Mouse (Mus musculus): Measurements from ENCODE around the gene Gapdh. TPM values are rescaled to one million over a fixed set of nuclear protein-coding genes. Genes with fewer than 3 reads are reported as not detected.

The Gapdh gene
- polyA plus RNA-seq, 1 experiment from 2014 or later = 2,408 TPM

- Histone ChIP-seq H3K4me2 (ENCODE audit: low read length) (no peak overlapping the region), H3K4me1 (replicated peaks; ENCODE audit: control insufficient read depth, insufficient read depth, low read length) (peaks cover 8% of the 10 kb centered on the region; the same call in 1 of the 2 replicates), H3K4me3 (ENCODE audit: low read depth, low read length) (no peak overlapping the region), H3K9ac (ENCODE audit: low read length) (no peak overlapping the region), H3K27me3 (replicated peaks; ENCODE audit: control insufficient read depth, insufficient read depth, low read length) (no peaks in the 10 kb centered on the region), H3K27ac (ENCODE audit: low read depth) (no peak overlapping the region), H3K36me3 (ENCODE audit: control insufficient read depth, insufficient read depth, low read length) (peaks cover 20% of the 10 kb centered on the region), H3K9me3 (ENCODE audit: control insufficient read depth, low read length) (no peaks in the 10 kb centered on the region)
- no peak for ATAC-seq (replicated peaks; ENCODE audit: low FRiP score, low TSS enrichment, low read depth)
- 27% methylated on average over 1 of the region's 1 CpGs for WGBS
- DNase-seq (ENCODE audit: low spot score) = no peak
Measured at GRCm38 (mm10) chr6:125195541-125196075, 29.3 kb upstream of the Gapdh start.

DNA sequence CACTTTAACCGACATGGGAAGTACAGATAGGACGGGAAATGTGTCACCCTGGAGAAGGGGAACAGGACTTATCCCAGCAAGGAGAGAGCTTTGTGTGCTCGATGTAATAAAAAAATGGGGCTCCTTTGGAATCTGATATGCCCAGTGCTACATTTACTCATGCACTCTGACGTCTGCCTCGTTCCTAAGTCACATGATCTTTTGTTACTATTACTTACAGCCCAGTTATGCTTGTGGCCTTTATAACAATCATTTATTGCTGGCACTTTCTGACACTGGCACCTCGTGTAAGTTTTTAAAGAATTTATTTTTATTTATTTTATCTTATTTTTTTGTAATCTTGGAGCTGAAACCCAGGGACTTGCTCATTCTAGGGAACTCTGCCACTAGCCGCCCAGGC lies 27.1 kb upstream of the Gapdh start:
- no peak overlapping the region for H3K4me3 ChIP-seq (ENCODE audit: low read depth, low read length)
- peak overlapping the region; percentile 13; the same call in 1 of the 2 replicates for H3K4me2 ChIP-seq (ENCODE audit: low read length)
- no peaks in the 10 kb centered on the region for H3K27me3 ChIP-seq (replicated peaks; ENCODE audit: control insufficient read depth, insufficient read depth, low read length)
- H3K27ac ChIP-seq (ENCODE audit: low read depth) = no peak overlapping the region
- H3K36me3 ChIP-seq (ENCODE audit: control insufficient read depth, insufficient read depth, low read length) = peaks cover 34% of the 10 kb centered on the region
- ATAC-seq (replicated peaks; ENCODE audit: low FRiP score, low TSS enrichment, low read depth) (no peak), DNase-seq (ENCODE audit: low spot score) (no peak)
- H3K4me1 ChIP-seq (replicated peaks; ENCODE audit: control insufficient read depth, insufficient read depth, low read length) = peaks cover 8% of the 10 kb centered on the region; the same call in 1 of the 2 replicates
- no peak overlapping the region for H3K9ac ChIP-seq (ENCODE audit: low read length)
- WGBS = 77% methylated on average over 6 of the region's 7 CpGs
- no peaks in the 10 kb centered on the region for H3K9me3 ChIP-seq (ENCODE audit: control insufficient read depth, low read length)

DNA sequence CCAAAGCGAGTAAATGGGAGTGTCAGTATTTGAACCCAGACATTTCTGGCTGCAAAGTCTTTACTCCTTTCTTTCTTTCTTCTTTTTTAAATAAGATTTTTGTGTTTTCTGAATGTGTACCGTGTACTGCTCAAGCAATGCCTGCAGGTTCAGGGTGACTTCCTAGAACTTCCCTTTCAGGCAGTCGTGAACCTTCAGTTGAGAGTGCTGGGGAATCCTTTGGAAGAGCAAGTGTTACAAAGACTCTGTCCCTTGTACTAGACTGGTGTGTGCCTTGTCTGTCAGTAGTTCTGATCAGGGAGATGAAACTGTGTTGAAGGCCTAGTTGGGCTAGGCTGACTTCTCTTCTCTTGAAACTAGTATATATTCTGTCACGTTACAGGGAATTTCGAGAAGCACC lies 26.6 kb upstream of the Gapdh start:
- no peak for DNase-seq (ENCODE audit: low spot score)

GRCm38 (mm10) chr6:125192016-125192714 lies 25.9 kb upstream of the Gapdh start:
- H3K4me1 ChIP-seq (replicated peaks; ENCODE audit: control insufficient read depth, insufficient read depth, low read length) = peaks cover 8% of the 10 kb centered on the region; the same call in 1 of the 2 replicates
- H3K9ac ChIP-seq (ENCODE audit: low read length) = peak overlapping the region; percentile 77
- WGBS = under 1% methylated on average over 34 of the region's 34 CpGs
- DNase-seq (ENCODE audit: low spot score) = peak; percentile 94
- ATAC-seq (replicated peaks; ENCODE audit: low FRiP score, low TSS enrichment, low read depth) = peak; percentile 96
- peak overlapping the region; percentile 100 for H3K27ac ChIP-seq (ENCODE audit: low read depth)
- peak overlapping the region; percentile 73 for H3K4me3 ChIP-seq (ENCODE audit: low read depth, low read length)
- no peaks in the 10 kb centered on the region for H3K9me3 ChIP-seq (ENCODE audit: control insufficient read depth, low read length)
- no peaks in the 10 kb centered on the region for H3K27me3 ChIP-seq (replicated peaks; ENCODE audit: control insufficient read depth, insufficient read depth, low read length)
- H3K4me2 ChIP-seq (ENCODE audit: low read length) = peak overlapping the region; percentile 95
- H3K36me3 ChIP-seq (ENCODE audit: control insufficient read depth, insufficient read depth, low read length) = peaks cover 46% of the 10 kb centered on the region

More for the DNA sequence above, 26.6 kb upstream of the Gapdh start:
- ATAC-seq (replicated peaks; ENCODE audit: low FRiP score, low TSS enrichment, low read depth) = no peak
- H3K27ac ChIP-seq (ENCODE audit: low read depth) = peak overlapping the region; percentile 100
- H3K36me3 ChIP-seq (ENCODE audit: control insufficient read depth, insufficient read depth, low read length) = peaks cover 39% of the 10 kb centered on the region
- H3K9ac ChIP-seq (ENCODE audit: low read length) = peak overlapping the region; percentile 77
- no peaks in the 10 kb centered on the region for H3K9me3 ChIP-seq (ENCODE audit: control insufficient read depth, low read length)
- H3K4me2 ChIP-seq (ENCODE audit: low read length) = peak overlapping the region; percentile 95
- H3K4me3 ChIP-seq (ENCODE audit: low read depth, low read length) = peak overlapping the region; percentile 73
- H3K4me1 ChIP-seq (replicated peaks; ENCODE audit: control insufficient read depth, insufficient read depth, low read length) = peaks cover 8% of the 10 kb centered on the region; the same call in 1 of the 2 replicates
- no peaks in the 10 kb centered on the region for H3K27me3 ChIP-seq (replicated peaks; ENCODE audit: control insufficient read depth, insufficient read depth, low read length)
- WGBS = 36% methylated on average over 5 of the region's 5 CpGs

GRCm38 (mm10) chr6:125191332-125192015 lies 25.2 kb upstream of the Gapdh start, which contains the start of the genes Ncapd2 and Mrpl51:
Gene Ncapd2, minus strand, starts transcription at chr6:125191701.
Gene Mrpl51, plus strand, starts transcription at chr6:125191801.
- Histone ChIP-seq H3K4me1 (replicated peaks; ENCODE audit: control insufficient read depth, insufficient read depth, low read length) (peaks cover 8% of the 10 kb centered on the region; the same call in 1 of the 2 replicates), H3K9ac (ENCODE audit: low read length) (peak within 1 kb of the TSS; percentile 77), H3K4me2 (ENCODE audit: low read length) (peak within 1 kb of the TSS; percentile 95), H3K4me3 (ENCODE audit: low read depth, low read length) (peak within 1 kb of the TSS; percentile 73), H3K27ac (ENCODE audit: low read depth) (peak within 1 kb of the TSS; percentile 100), H3K27me3 (replicated peaks; ENCODE audit: control insufficient read depth, insufficient read depth, low read length) (no peaks in the 10 kb centered on the region), H3K9me3 (ENCODE audit: control insufficient read depth, low read length) (no peaks in the 10 kb centered on the region), H3K36me3 (ENCODE audit: control insufficient read depth, insufficient read depth, low read length) (peaks cover 53% of the 10 kb centered on the region)
- peak; percentile 98 for ATAC-seq (replicated peaks; ENCODE audit: low FRiP score, low TSS enrichment, low read depth)
- DNase-seq (ENCODE audit: low spot score) = peak; percentile 99
- 1% methylated on average over 54 of the region's 54 CpGs for WGBS

- Histone ChIP-seq H3K36me3 (ENCODE audit: control insufficient read depth, insufficient read depth, low read length) (peaks cover 59% of the 10 kb centered on the region), H3K27ac (ENCODE audit: low read depth) (peak overlapping the region; percentile 100), H3K27me3 (replicated peaks; ENCODE audit: control insufficient read depth, insufficient read depth, low read length) (no peaks in the 10 kb centered on the region), H3K9me3 (ENCODE audit: control insufficient read depth, low read length) (no peaks in the 10 kb centered on the region), H3K4me3 (ENCODE audit: low read depth, low read length) (peak overlapping the region; percentile 73), H3K4me1 (replicated peaks; ENCODE audit: control insufficient read depth, insufficient read depth, low read length) (peaks cover 8% of the 10 kb centered on the region; the same call in 1 of the 2 replicates), H3K4me2 (ENCODE audit: low read length) (peak overlapping the region; percentile 55), H3K9ac (ENCODE audit: low read length) (peak overlapping the region; percentile 77)
- ATAC-seq (replicated peaks; ENCODE audit: low FRiP score, low TSS enrichment, low read depth) (no peak), DNase-seq (ENCODE audit: low spot score) (no peak)
Measured at GRCm38 (mm10) chr6:125190816-125191215, 24.5 kb upstream of the Gapdh start.

GRCm38 (mm10) chr6:125186203-125186602 lies 19.9 kb upstream of the Gapdh start:
- Histone ChIP-seq H3K4me3 (ENCODE audit: low read depth, low read length) (no peak overlapping the region), H3K27me3 (replicated peaks; ENCODE audit: control insufficient read depth, insufficient read depth, low read length) (no peaks in the 10 kb centered on the region), H3K9ac (ENCODE audit: low read length) (no peak overlapping the region), H3K4me2 (ENCODE audit: low read length) (no peak overlapping the region), H3K4me1 (replicated peaks; ENCODE audit: control insufficient read depth, insufficient read depth, low read length) (no peaks in the 10 kb centered on the region), H3K36me3 (ENCODE audit: control insufficient read depth, insufficient read depth, low read length) (peaks cover 85% of the 10 kb centered on the region), H3K27ac (ENCODE audit: low read depth) (no peak overlapping the region), H3K9me3 (ENCODE audit: control insufficient read depth, low read length) (no peaks in the 10 kb centered on the region)
- 95% methylated on average over 10 of the region's 10 CpGs for WGBS
- ATAC-seq (replicated peaks; ENCODE audit: low FRiP score, low TSS enrichment, low read depth) = no peak
- DNase-seq (ENCODE audit: low spot score) = no peak

GRCm38 (mm10) chr6:125182133-125182532 lies 15.9 kb upstream of the Gapdh start:
- no peak overlapping the region for H3K9ac ChIP-seq (ENCODE audit: low read length)
- H3K4me2 ChIP-seq (ENCODE audit: low read length) = no peak overlapping the region
- peaks cover 98% of the 10 kb centered on the region for H3K36me3 ChIP-seq (ENCODE audit: control insufficient read depth, insufficient read depth, low read length)
- no peak overlapping the region for H3K4me3 ChIP-seq (ENCODE audit: low read depth, low read length)
- no peak overlapping the region for H3K27ac ChIP-seq (ENCODE audit: low read depth)
- ATAC-seq (replicated peaks; ENCODE audit: low FRiP score, low TSS enrichment, low read depth) (no peak), DNase-seq (ENCODE audit: low spot score) (no peak)
- H3K27me3 ChIP-seq (replicated peaks; ENCODE audit: control insufficient read depth, insufficient read depth, low read length) = no peaks in the 10 kb centered on the region
- 89% methylated on average over 5 of the region's 5 CpGs for WGBS
- no peaks in the 10 kb centered on the region for H3K4me1 ChIP-seq (replicated peaks; ENCODE audit: control insufficient read depth, insufficient read depth, low read length)
- no peaks in the 10 kb centered on the region for H3K9me3 ChIP-seq (ENCODE audit: control insufficient read depth, low read length)
